Mouse (Mus musculus) skeletal muscle tissue, postnatal 0 days (tissue): ENCODE measurements around the gene Nt5e. TPM values are rescaled to one million over a fixed set of nuclear protein-coding genes. Genes with fewer than 3 reads are reported as not detected.

ENCODE experiments used
- polyA plus RNA-seq: library from polyadenylated mRNA; unstranded; fragments of >200 nt; fragmentation: Nextera tagmentation; extraction: Ambion mirVana; gene quantifications from 2 replicates; pipeline ENCODE4 v1.2.1, GENCODE M21; 2015

The Nt5e gene
- polyA plus RNA-seq = 7.1 and 8.9 TPM in 2 replicates

DNA sequence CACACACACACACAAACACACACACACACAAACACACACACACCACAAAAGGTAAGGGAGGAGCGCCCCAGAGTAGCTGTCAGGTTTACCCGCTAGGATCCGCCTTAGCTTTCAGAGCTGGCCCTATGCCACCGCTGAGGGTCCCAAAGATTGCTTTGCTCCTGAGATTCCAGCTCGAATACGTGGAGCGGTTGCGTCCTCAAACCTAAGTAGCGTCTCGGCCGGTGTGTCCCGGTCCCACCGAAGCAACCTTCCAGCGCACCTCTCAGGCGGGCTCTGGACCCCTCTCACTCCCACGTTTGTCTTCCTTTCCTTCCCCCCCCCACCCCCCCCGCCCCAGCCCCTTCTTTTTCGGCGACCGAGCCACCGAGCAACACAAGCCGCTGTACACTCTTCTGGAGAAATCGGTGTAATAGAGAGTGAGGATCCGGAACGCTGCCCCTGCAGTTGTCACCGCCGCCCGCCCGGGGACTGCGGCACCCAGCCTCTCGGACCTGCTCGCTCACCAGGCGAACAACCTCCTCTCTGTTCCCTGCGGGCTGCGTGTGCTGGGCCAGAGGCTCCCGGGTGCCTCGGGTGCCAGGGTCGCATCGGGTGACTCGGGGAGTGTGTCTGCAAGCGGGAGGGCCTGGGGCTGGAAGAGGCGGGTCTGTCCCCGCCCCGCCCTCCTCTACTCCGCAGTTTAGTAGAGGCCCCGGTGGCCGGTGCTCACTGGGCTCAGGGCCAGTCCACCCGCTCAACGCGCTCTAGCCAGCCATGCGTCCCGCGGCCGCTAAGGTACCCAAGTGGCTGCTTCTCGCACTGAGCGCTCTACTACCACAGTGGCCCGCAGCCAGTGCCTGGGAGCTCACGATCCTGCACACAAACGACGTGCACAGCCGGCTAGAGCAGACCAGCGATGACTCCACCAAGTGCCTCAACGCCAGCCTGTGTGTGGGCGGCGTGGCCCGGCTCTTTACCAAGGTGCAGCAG lies at the start of gene Nt5e:
Gene Nt5e, plus strand, starts transcription at position 268 of the 972 bp plus-strand sequence.

Other genes starting within 250 kb of the Nt5e start
- 17.3 and 18.1 TPM in 2 replicates for gene Snx14, start 111.8 kb downstream of the Nt5e start, polyA plus RNA-seq
- 0.15 and 0.31 TPM in 2 replicates for gene Gm20537, start 129.4 kb downstream of the Nt5e start, polyA plus RNA-seq
- 43.1 and 53.7 TPM in 2 replicates for gene Syncrip, start 155.4 kb downstream of the Nt5e start, polyA plus RNA-seq
- gene Zfp949, start 220.8 kb downstream of the Nt5e start, polyA plus RNA-seq = 5.7 and 6.6 TPM in 2 replicates